Mouse (Mus musculus): ENCODE data around the gene Ssbp3. TPM values are rescaled to one million over a fixed set of nuclear protein-coding genes. Genes with fewer than 3 reads are reported as not detected.
A peak's percentile ranks its signal among the peaks of the same experiment; 100 is the strongest.

Ssbp3 gene
- polyA plus RNA-seq, 1 experiment from 2014 or later: 171 TPM

GRCm38 (mm10) chr4:106972061-106972460 is 61.6 kb downstream of the Ssbp3 start:
- Histone ChIP-seq H3K36me3 (peaks cover 1% of the 10 kb centered on the region; the same call in 1 of the 2 replicates), H3K4me3 (no peak overlapping the region), H3K9me3 (no peaks in the 10 kb centered on the region), H3K9ac (0 out of 2 replicates have a peak overlapping the region, but pooled peaks have one; percentile 26), H3K4me2 (replicated peaks) (no peak overlapping the region), H3K27ac (peak overlapping the region; percentile 22; the same call in 1 of the 2 replicates), H3K4me1 (peaks cover 96% of the 10 kb centered on the region), H3K27me3 (no peaks in the 10 kb centered on the region)
- 78% methylated on average over 4 of the region's 4 CpGs for WGBS
- no peak for ATAC-seq (ENCODE audit: low FRiP score, low read depth)

GRCm38 (mm10) chr4:106972461-106973384 is 62.2 kb downstream of the Ssbp3 start:
- Histone ChIP-seq H3K27ac (peak overlapping the region; percentile 55; the same call in 1 of the 2 replicates), H3K9me3 (no peaks in the 10 kb centered on the region), H3K4me1 (peaks cover 99% of the 10 kb centered on the region), H3K4me2 (replicated peaks) (no peak overlapping the region), H3K4me3 (no peak overlapping the region), H3K9ac (peak overlapping the region; percentile 26; the same call in 1 of the 2 replicates), H3K27me3 (no peaks in the 10 kb centered on the region), H3K36me3 (no peaks in the 10 kb centered on the region; the same call in 1 of the 2 replicates)
- WGBS: 64% methylated on average over 15 of the region's 15 CpGs
- no peak for ATAC-seq (ENCODE audit: low FRiP score, low read depth)

GRCm38 (mm10) chr4:106975324-106975723 is 64.8 kb downstream of the Ssbp3 start:
- Histone ChIP-seq H3K27ac (no peak overlapping the region), H3K4me1 (peaks cover 99% of the 10 kb centered on the region), H3K9me3 (no peaks in the 10 kb centered on the region), H3K9ac (no peak overlapping the region), H3K27me3 (no peaks in the 10 kb centered on the region), H3K4me2 (replicated peaks) (no peak overlapping the region), H3K4me3 (no peak overlapping the region), H3K36me3 (peaks cover 8% of the 10 kb centered on the region)
- no peak for ATAC-seq (ENCODE audit: low FRiP score, low read depth)
- 65% methylated on average over 6 of the region's 6 CpGs for WGBS

- no peak overlapping the region for H3K9ac ChIP-seq
- H3K36me3 ChIP-seq: peaks cover 8% of the 10 kb centered on the region
- no peak for ATAC-seq (ENCODE audit: low FRiP score, low read depth)
- WGBS: 30% methylated on average over 4 of the region's 4 CpGs
- peaks cover 99% of the 10 kb centered on the region for H3K4me1 ChIP-seq
- H3K4me3 ChIP-seq: no peak overlapping the region
- no peaks in the 10 kb centered on the region for H3K27me3 ChIP-seq
- no peaks in the 10 kb centered on the region for H3K9me3 ChIP-seq
- no peak overlapping the region for H3K27ac ChIP-seq
- H3K4me2 ChIP-seq (replicated peaks): no peak overlapping the region
Measured at GRCm38 (mm10) chr4:106975890-106976289, 65.4 kb downstream of the Ssbp3 start.

- H3K9ac ChIP-seq: 0 out of 2 replicates have a peak overlapping the region, but pooled peaks have one; percentile 35
Measured at GRCm38 (mm10) chr4:106976576-106976975, 66.1 kb downstream of the Ssbp3 start.

GRCm38 (mm10) chr4:106977218-106977651 is 66.7 kb downstream of the Ssbp3 start:
- no peak overlapping the region for H3K9ac ChIP-seq
- peaks cover 12% of the 10 kb centered on the region for H3K36me3 ChIP-seq
- no peak overlapping the region for H3K4me3 ChIP-seq
- peak overlapping the region; percentile 55; the same call in 1 of the 2 replicates for H3K27ac ChIP-seq
- no peaks in the 10 kb centered on the region for H3K9me3 ChIP-seq
- no peak for ATAC-seq (ENCODE audit: low FRiP score, low read depth)
- H3K4me2 ChIP-seq (replicated peaks): no peak overlapping the region
- WGBS: 3% methylated on average over 6 of the region's 6 CpGs
- peaks cover 99% of the 10 kb centered on the region for H3K4me1 ChIP-seq
- H3K27me3 ChIP-seq: no peaks in the 10 kb centered on the region

More at GRCm38 (mm10) chr4:106976576-106976975, 66.1 kb downstream of the Ssbp3 start:
- Histone ChIP-seq H3K9me3 (no peaks in the 10 kb centered on the region), H3K36me3 (peaks cover 9% of the 10 kb centered on the region), H3K27ac (no peak overlapping the region), H3K27me3 (no peaks in the 10 kb centered on the region), H3K4me3 (no peak overlapping the region), H3K4me2 (replicated peaks) (no peak overlapping the region), H3K4me1 (peaks cover 99% of the 10 kb centered on the region)
- ATAC-seq (ENCODE audit: low FRiP score, low read depth): no peak
- WGBS: 48% methylated on average over 2 of the region's 2 CpGs

GRCm38 (mm10) chr4:106978376-106978775 is 67.9 kb downstream of the Ssbp3 start:
- no peak overlapping the region; the same call in 1 of the 2 replicates for H3K27ac ChIP-seq
- WGBS: 63% methylated on average over 8 of the region's 8 CpGs
- peaks cover 14% of the 10 kb centered on the region; the same call in 1 of the 2 replicates for H3K36me3 ChIP-seq
- no peak overlapping the region for H3K4me3 ChIP-seq
- no peak for ATAC-seq (ENCODE audit: low FRiP score, low read depth)
- H3K9me3 ChIP-seq: no peaks in the 10 kb centered on the region
- no peaks in the 10 kb centered on the region for H3K27me3 ChIP-seq
- peaks cover 99% of the 10 kb centered on the region for H3K4me1 ChIP-seq
- no peak overlapping the region for H3K4me2 ChIP-seq (replicated peaks)
- 0 out of 2 replicates have a peak overlapping the region, but pooled peaks have one; percentile 13 for H3K9ac ChIP-seq

GRCm38 (mm10) chr4:106980669-106981068 is 70.2 kb downstream of the Ssbp3 start:
- Histone ChIP-seq H3K4me2 (replicated peaks) (peak overlapping the region; percentile 14; the same call in 1 of the 2 replicates), H3K4me1 (peaks cover 99% of the 10 kb centered on the region), H3K36me3 (peaks cover 14% of the 10 kb centered on the region; the same call in 1 of the 2 replicates), H3K27ac (peak overlapping the region; percentile 39; the same call in 1 of the 2 replicates), H3K4me3 (no peak overlapping the region), H3K9me3 (no peaks in the 10 kb centered on the region), H3K9ac (0 out of 2 replicates have a peak overlapping the region, but pooled peaks have one; percentile 19), H3K27me3 (no peaks in the 10 kb centered on the region)
- WGBS: 33% methylated on average over 7 of the region's 7 CpGs
- no peak for ATAC-seq (ENCODE audit: low FRiP score, low read depth)

- no peak overlapping the region for H3K9ac ChIP-seq
- no peak overlapping the region for H3K4me2 ChIP-seq (replicated peaks)
- no peaks in the 10 kb centered on the region for H3K9me3 ChIP-seq
- peak overlapping the region; percentile 23; the same call in 1 of the 2 replicates for H3K27ac ChIP-seq
- ATAC-seq (ENCODE audit: low FRiP score, low read depth): no peak
- peaks cover 99% of the 10 kb centered on the region for H3K4me1 ChIP-seq
- H3K4me3 ChIP-seq: no peak overlapping the region
- WGBS: 72% methylated on average over 7 of the region's 7 CpGs
- peaks cover 14% of the 10 kb centered on the region; the same call in 1 of the 2 replicates for H3K36me3 ChIP-seq
- no peaks in the 10 kb centered on the region for H3K27me3 ChIP-seq
Measured at GRCm38 (mm10) chr4:106981385-106982103, 71.0 kb downstream of the Ssbp3 start.

GRCm38 (mm10) chr4:106982344-106983121 is 72.0 kb downstream of the Ssbp3 start:
- no peak for ATAC-seq (ENCODE audit: low FRiP score, low read depth)
- H3K9ac ChIP-seq: no peak overlapping the region
- H3K27me3 ChIP-seq: no peaks in the 10 kb centered on the region
- H3K36me3 ChIP-seq: peaks cover 14% of the 10 kb centered on the region; the same call in 1 of the 2 replicates
- H3K4me2 ChIP-seq (replicated peaks): no peak overlapping the region
- no peaks in the 10 kb centered on the region for H3K9me3 ChIP-seq
- no peak overlapping the region for H3K4me3 ChIP-seq
- peaks cover 97% of the 10 kb centered on the region for H3K4me1 ChIP-seq
- peak overlapping the region; percentile 52; the same call in 1 of the 2 replicates for H3K27ac ChIP-seq
- WGBS: 26% methylated on average over 4 of the region's 4 CpGs

Data from limb, embryonic 13.5 days (tissue).